Mouse (Mus musculus) lung, postnatal 10 days (tissue): ENCODE data around the gene Dip2b.

Experiments
- DNase-seq: peaks from one replicate; pipeline ENCODE4 v3.0.0; 2021

Dip2b gene

DNA sequence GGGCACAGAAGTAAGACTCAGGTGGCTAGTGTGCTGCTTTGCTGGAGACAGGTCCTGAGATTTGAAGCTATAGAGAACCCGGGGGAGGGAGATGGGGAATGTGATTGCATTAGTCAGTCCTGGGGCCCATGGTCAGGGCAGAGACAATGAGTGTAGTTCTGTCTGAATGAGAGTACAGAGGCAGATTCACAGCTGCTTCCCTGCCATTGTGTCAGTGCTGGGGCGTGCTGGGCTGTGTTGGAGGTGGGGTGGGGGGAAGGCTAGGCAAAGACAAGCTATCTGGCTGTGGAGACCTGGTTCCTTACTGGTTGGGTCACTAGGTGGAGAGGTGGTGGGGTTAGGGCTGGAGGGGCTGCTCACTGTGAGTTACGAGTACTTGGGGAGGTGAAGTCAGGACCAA is 14.3 kb downstream of the Dip2b start:
- DNase-seq, result no peak

DNA sequence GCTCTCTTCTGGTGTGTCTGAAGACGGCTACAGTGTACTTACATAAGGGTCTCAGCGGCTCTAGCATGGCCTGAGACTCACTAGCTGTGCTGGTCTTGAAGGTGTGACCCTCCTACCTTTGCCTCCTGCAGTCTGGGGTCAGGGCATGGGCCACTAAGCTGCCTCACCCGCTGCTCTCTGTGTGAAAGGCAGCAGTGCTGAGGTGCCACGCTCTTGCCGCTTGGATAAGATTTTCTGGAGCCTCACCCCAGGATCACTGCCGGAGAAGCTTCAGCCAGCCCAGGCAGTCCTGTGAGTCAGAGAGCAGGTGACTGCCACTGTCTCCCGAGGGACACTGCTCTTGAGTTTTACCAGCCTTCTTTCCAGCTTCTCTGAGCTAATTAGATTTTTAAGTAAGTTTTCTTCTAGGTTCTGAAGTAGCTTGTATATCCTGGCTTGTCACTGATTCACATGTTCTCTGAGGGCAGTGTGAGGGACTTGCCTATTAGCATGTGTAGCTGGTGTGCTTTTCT is 18.0 kb downstream of the Dip2b start:
- DNase-seq, result no peak

DNA sequence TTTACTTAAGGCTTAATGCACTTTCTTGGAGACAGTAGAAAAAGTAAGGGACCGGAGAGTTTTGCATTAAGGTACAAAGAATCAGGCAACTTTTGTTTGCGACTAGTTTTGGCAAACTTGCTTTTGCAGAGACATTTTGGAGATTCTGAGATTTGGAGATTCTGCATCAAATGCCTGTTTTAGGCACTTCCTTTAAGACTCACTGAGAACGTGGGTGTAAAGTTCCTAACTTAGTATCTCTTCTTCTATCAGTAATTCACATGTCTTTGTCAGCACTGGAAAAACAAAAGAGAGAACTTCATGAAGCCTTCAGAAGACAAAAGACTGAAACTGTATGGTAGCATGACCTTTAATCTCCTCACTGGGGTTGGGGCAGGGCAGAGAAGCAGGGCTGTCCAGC is 19.2 kb downstream of the Dip2b start:
- no peak for DNase-seq

DNA sequence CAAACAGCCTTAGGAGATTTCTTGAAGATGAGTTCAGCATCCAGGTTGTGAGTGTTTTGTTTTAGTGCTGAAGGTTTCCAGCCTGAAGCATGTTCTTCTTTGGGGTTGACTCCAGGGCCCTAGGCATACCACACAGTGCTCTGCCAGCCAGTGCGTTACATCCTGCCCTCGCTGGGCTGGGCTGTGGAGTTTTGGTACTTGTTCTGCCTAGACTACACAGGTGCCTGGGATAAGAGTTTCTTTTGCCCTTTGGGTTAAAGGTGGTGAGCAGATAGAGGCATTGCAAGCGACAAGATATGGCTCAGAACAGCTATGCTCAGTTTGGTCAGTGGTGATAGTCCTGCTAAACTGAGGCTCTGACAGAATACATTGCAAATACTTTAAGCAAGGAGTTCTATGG is 19.7 kb downstream of the Dip2b start:
- DNase-seq, result no peak

DNA sequence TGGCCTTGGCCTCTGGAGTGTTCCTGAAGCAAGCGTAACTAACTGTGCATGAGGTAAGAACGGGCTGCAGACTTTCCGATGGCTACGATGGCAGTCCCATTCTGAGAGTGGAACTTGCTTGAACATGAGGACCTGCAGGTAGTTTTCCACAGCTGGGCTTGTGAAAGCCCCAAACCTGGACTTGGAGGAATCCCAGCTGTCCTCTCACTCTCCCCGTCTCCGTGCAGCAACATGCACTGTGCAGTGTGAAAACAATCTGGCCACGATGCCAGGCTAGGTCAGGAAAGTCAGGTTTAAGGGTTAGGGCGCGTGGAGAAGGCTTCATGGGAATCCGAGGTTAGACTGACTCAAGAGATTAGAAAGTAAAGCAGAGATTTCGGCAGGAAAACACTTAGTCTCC is 20.4 kb downstream of the Dip2b start:
- DNase-seq, result no peak

DNA sequence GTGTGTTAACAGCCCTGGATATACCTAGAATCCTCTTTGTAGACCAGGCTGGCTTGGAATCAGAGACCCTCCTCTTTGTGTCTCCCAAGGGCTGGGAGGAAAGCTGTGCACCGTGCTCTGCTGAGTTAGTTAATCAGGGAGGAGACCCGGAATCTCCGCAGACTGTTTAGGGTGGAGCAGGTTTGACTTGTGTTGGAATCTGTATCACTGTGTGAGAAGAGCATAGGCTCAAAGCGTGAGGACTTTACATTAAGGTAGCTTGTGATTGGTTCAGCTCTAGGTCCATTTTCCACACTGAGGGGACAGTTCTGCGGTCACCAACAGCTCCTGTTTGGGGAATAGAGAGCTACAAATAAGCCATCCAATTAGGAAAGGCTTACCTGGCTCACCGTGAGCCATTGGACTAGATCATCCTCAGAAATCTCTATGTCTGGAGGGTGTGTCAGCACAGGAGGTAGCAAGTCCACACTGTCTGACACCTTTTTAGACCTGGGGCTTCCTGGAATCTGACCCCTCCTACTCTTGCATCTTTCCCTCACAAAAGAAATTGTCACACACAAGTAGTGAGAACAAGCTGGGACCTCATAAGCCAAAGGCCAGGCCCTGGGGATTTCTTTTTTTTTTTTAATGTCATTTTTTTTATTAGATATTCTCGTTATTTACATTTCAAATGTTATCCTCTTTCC is 21.3 kb downstream of the Dip2b start:
- DNase-seq, result no peak

DNA sequence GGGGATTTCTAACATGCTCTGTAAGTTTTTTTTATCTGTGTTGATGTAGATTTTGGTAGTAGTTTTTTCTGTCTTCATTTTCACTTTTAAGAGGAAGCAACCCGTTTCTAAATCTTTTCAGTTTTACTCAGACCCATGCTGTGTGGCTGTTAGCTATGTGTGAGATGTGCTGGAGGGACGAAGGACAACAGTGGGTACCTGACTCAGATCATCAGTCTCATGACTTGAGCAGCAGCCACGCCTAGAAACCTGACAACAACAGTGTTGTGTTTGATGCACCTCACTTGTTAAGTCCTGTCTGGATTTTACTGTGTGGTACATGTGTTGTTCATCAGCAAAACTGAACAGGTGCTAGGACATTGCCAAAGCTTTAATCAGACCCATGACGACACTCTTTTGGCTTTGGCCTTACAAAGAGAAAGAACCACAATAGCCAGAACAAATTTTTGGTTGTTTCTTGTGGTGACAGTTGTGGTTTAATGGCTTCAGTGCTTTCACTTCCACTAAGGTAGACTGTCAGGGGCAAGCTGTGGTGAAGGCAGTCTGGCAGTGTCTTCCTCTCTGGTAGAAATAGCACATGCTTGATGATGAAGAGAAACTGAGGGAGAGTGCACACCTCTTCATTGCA is 22.2 kb downstream of the Dip2b start:
- DNase-seq, result no peak

DNA sequence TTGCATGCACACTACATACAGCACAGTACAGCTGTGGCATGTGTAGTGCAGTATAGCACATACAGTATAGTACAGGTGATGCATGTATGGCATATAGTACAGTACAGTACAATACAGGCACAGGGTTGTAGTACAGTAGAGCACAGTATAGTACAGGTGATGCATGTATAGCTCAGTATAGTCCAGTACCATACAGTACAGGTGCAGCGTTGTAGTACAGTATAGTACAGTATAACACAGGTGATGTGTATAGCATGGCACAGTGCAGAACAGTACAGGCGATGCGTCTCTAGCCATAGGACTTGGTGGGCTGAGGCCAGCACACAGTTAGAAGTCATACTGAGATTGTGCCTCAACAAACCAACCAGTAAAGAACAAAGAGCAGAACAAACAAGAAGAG is 22.9 kb downstream of the Dip2b start:
- no peak for DNase-seq

DNA sequence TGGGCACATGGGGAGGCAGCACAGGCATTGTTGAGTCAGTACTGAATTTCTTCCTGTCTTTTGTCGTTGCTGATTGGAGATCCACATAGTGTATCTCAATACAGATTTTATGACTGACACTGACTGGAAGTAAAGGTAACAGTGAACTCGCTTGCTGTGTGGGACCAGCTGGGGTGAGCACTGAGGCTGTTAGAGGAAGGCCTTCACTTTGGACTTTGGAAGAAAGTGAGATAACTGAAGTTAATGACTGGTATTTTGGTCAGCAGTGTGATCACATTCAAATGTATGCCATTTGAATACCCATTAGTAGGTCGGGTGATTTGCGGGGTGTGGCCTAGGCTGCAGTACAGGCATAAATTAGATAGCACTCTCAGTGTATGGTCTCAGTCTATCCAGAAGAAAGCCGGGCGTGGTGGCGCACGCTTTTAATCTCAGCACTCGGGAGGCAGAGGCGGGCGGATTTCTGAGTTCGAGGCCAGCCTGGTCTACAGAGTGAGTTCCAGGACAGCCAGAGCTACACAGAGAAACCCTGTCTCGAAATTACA is 24.8 kb downstream of the Dip2b start:
- no peak for DNase-seq

DNA sequence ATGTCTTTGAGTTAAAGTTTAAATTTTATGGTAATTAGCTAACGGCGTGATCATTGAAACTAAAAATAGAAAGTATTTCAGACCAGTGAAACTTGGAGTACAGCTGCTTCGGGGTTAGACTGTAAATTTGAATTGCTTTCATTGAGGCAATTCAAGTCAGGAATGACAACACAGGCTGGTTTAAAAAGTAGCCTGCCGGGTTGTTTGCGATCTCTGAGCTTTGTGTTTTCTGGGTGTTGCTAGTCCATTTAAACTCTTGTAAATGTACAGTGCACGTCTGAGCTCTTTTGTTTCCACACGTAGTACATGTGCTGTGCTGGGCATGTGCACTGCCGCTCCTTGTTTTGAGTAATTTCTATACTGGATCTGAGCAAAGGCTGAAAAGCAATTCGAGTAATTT is 28.2 kb downstream of the Dip2b start:
- DNase-seq, result no peak

DNA sequence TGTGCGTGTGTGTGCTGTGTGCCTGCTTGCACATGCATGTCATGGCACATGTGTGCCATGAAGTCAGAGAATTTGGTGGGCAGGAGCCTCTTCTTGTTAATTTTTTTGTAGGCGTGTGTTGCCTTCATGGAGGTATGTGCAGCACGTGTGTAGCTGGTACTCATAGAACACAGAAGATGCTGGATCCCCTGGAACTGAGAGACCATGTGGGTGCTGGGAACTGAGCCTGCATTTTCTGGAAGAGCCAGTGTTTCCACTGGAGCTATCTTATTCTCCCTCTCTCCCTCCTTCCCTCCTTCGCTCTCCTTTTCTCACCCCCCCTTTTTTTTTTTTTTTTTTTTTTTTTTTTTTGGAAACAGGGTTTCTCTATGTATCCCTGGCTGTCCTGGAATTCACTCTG is 30.6 kb downstream of the Dip2b start:
- no peak for DNase-seq

DNA sequence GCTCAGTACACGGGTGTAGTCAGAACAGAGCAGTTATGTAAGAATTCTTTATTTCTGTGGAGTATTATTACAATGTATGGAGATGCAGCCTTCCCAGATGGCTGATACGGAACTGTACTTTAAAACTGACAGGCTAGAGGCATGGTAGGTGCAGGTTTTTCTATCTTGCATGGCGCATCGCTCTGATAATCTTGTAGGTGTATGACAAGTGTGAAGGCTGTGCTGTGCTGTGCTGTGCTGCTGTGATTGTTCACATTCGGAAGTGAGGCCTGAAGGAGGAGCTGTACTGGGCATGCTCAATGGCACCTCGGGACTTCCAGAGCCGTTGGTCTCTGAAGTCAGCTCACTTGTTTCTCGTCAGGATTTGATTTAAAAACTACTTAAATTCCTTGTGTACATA is 31.6 kb downstream of the Dip2b start:
- DNase-seq, result no peak

DNA sequence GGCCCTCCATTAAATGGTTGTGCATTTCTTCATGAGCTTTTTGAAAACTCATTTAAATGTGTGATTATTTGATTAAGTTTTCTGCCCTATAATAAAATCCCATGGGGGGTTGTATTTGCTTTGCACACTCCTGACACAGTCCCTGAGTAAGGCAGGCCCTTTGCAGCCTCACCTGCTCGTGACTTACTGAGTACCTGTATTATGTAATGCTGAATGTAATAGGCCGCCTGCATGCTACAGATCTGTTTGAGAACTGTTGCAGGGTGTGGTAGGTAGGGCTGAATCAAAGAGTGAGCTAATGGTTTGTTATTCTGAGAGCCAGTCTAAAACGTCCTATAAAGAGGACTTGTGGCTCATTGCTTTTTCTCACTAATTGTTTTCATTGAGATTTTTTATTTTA is 33.4 kb downstream of the Dip2b start:
- DNase-seq, result no peak

DNA sequence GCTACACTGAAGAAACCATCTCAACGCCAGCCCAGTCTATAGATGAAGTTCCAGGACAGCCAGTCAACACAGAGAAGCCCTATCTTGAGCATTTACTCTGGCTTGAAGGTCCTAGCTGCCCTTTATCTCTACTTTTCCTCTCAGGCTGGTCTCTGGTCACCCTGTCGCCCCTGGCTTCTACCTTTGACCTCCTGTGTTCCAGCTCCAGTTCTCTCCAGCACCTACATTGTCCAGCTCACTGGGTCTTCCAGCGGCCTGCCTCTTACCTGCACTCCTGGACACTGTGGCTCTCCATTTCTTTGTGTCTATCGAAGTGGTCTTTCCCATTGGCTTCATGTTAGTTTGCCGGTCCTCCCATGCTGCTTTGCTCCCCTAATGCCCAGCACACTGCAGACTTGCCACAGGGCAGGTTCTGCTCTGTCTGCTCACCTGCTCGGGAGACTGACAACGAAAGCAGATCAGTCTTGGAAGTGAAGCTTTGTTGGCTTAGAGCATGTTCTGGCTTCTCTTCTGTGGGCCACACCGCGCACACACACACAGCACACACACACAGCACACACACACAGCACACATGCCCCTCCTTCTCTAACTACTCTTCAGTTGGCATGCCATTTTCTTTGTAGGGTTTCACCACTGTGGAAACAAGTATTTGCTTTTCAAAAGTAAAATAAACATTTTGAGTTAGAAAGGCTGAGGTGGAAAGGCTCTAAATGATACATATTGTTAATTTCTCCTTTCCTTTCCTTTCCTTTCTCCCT is 35.4 kb downstream of the Dip2b start:
- DNase-seq, result no peak

DNA sequence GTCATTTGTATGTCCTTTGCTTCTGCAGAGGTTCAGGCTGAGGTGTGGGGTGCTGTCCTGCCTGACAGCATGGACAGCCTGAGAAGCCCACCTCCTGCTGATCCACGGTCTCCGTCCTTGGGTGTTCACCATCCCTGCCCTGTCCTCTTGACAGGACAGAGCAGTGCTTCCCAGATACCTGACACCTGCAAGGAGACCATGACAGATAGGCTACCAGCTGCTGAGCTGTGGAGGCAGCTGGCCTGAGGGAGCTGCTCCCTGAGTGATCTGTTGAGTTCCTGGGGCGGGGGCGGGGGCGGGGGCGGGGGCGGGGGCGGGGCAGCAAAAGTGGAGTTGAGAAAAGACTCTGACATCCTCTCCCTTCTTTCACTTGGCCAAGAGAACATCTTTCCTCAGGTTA is 36.3 kb downstream of the Dip2b start:
- no peak for DNase-seq

DNA sequence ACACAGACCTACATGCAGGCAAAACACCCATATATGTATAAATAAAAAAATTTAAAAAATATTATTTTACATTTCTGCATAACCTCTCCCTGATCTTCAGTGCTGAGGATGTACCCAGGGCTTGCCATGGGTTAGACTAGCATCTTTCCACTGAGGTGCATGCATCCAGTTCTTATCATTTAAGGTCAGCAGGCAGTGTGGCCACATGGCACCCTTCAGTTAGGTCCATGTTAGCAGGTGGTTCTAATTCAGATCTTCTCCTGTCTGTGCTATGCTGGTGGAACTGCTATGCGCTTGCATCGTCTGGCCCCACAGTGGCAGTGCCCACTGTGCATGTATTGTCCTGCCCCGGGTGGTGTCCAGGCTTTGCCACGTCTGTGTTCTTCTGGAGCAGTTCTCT is 37.9 kb downstream of the Dip2b start:
- DNase-seq, result no peak

DNA sequence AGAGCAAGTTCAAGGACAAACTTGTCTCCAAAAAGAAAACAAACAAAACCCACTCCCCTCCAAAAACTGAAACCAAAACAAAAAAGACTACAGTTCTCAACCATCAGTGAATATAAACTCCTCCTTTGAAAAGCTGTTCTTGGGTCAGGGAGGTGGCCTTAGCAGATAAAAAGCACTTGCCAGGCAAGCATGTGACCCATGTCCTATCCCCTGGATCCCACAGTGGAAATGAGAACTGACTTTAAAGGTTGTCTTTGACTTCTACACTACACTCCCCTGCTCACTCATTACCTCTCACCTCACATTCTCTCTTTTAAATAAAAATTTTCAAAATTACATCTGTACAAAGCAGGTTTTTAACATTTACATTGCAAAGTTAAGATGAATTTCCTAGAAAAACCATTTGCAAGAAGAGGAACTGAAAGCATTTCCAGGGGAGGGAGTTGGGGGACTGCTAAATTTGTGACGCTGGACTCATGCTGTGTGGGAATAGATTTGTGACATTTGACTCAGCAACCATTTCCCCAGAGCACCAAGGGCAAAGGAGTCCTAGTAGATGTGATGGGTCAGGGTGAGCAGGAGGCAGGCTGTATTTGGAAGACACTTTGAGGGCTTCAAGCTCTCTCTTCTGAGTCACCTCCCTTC is 42.5 kb downstream of the Dip2b start:
- DNase-seq, result no peak

DNA sequence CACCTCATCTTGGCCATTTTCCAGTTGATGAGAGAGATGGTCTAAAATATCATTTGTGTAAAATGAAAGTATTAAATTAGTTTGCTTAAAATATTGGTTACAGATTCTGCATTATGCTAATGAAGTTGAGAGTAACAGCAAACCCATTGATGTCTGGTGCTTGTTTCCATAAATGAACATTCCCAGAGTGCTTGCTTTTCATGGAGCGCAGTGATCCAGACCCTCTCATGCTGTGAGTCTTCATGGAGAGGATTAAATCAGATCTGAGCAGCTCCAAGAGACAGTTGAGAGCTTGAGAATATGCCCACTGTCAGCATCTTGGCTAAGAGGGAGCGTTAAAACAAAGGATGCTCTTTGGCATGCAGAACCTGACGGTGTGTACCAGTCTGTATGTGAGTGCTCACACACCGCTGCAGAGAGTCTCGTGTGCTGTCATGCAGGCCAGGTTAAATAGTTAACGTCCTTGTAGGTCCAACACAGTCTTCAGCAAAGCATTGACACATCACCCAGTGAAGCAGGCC is 43.1 kb downstream of the Dip2b start:
- DNase-seq, result no peak

DNA sequence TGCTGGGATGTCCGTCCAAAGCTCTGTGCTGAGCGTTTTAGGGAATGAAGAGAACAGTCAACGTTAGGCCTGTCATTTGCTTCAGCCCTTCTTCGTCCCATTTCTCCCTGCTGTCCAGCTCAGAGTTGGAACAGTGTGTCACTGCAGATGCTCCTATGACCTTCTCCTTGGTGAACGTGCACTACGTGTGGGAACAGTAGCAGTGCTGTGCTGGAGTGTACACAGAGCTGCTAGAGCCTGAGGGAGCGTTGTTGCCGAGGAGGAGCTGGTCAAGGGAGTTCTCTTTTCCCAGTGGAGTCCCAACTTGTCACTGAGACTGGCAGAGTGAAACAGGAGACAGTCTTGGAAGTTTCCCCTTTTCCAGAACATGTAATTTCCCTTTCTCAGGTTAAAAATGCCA is 43.6 kb downstream of the Dip2b start:
- DNase-seq, result no peak

DNA sequence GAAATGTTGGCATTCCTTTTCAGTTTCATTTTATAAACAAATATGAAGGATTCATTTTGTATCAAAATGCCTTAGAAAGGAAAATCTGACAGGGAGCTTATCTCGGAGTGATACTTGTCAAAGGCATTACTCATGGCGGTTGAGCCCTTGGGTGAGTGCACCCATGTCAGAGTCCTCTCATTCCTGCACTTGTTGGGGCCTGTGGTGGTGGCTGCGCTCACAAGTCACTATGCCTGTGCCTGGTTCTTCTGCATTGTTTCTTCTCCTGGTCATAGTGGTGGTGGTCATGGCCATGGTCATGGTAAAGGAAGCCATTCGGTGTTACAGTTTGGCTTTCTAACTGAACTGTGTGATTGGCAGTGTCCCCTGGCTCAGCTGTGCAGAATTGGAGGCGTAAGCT is 44.3 kb downstream of the Dip2b start:
- no peak for DNase-seq

DNA sequence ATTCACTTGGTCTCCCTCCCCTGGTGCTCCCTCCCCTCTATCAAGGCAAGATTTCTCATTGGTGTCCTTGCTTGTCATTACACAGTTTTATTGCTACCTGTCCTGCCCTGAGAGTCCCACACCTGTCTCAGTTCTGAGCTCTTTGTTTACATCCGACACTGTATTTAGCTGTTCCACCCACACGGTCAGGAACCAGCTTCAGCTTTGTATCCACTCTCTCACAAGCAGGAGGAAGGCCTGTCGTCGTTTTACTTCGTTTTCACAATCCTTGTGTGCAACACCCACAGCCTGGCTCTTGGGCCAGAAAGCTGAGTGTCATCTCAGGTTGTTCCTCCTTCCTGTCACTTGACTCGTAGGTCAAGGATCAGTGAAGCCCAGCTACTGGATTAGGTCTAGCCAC is 45.4 kb downstream of the Dip2b start:
- no peak for DNase-seq

DNA sequence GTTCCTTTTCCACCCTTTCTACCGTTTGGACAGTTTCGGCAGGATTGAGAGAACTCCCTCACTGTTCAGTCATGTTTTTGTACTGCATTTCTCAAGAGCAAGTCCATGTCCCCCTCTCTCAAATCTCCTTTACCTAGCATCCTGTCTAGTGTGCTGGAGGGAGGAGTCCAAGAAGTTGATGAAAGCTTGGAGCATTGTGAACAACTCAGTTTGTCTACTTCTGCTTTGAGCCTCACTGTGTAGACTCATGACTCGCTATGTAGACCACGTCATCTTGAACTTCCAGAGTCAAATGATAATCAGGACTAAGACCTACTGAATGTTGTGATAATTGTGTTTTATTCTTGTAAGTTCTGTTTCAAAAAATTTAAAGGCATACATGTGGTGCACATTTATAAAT is 46.4 kb downstream of the Dip2b start:
- DNase-seq, result no peak

DNA sequence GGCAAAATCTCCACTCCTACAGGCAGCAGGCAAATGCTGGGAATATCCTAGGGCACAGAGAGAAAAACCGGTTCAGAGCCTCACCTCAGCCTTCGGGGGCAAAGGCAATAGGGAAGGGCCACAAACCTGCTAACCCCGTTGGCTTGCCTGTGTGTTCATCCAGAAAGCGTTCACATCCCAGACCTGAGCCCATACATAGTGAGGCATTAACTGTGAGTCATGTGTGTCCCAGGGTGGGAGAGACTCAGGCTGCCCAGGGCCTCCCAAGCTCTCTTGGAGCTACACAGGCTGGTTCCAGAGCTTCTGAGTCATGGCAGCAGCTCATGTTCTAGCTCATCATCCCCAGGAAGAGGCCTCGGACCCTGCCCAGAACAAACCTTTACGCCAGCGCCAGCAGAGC is 49.6 kb downstream of the Dip2b start:
- DNase-seq, result no peak
